Mouse (Mus musculus) hindbrain, embryonic 15.5 days (tissue): ENCODE results near the gene Eno2. TPM values are rescaled to one million over a fixed set of nuclear protein-coding genes. Genes with fewer than 3 reads are reported as not detected.
A peak's percentile ranks its signal among the peaks of the same experiment; 100 is the strongest.

ENCODE experiments used
- ATAC-seq: fragments of 200-750 bp; cut with Nextera tagmentation; 2 replicates; pipeline ENCODE4 v1.8.0; 2017; ENCODE audit warnings: low read depth, moderate number of reproducible peaks, moderate TSS enrichment; ENCODE audit not compliant: low FRiP score
- H3K27ac ChIP-seq: fragments of 300-500 bp; sonication (generic); replicated peaks from 2 replicates; pipeline ENCODE4 v1.5.1; 2015; ENCODE audit warnings: mild to moderate bottlenecking, inconsistent platforms
- H3K27me3 ChIP-seq: fragments of 300-500 bp; sonication (generic); 2 replicates; pipeline ENCODE4 v1.6.1; 2015; ENCODE audit warnings: control low read depth, inconsistent platforms
- H3K36me3 ChIP-seq: fragments of 300-500 bp; sonication (generic); 2 replicates; pipeline ENCODE4 v1.6.1; 2015; ENCODE audit warnings: control low read depth, inconsistent platforms
- H3K4me1 ChIP-seq: fragments of 300-500 bp; sonication (generic); replicated peaks from 2 replicates; pipeline ENCODE4 v1.6.1; 2015; ENCODE audit warnings: control low read depth, inconsistent platforms
- H3K4me2 ChIP-seq: fragments of 300-500 bp; sonication (generic); 2 replicates; pipeline ENCODE4 v1.6.1; 2015; ENCODE audit warnings: moderate library complexity, mild to moderate bottlenecking, inconsistent platforms
- H3K4me3 ChIP-seq: fragments of 300-500 bp; sonication (generic); 2 replicates; pipeline ENCODE4 v1.5.1; 2015; ENCODE audit warnings: mild to moderate bottlenecking, inconsistent platforms
- H3K9ac ChIP-seq: fragments of 300-500 bp; sonication (generic); 2 replicates; pipeline ENCODE4 v1.6.1; 2015; ENCODE audit warnings: inconsistent platforms
- H3K9me3 ChIP-seq: fragments of 300-500 bp; sonication (generic); 2 replicates; pipeline ENCODE4 v1.6.1; 2016; ENCODE audit warnings: control low read depth, inconsistent platforms
- whole genome bisulfite sequencing: fragments of 180-500 bp; shearing (Covaris S2); methylation state at CpG from one replicate; pipeline ENCODE4 v1.1.7; 2015; 5-methylcytosine and 5-hydroxymethylcytosine counted together
- polyA plus RNA-seq: library from polyadenylated mRNA; unstranded; fragments of >200 nt; fragmentation: Nextera tagmentation; extraction: Ambion mirVana; gene quantifications from 2 replicates; pipeline ENCODE4 v1.2.1, GENCODE M21; 2015

The Eno2 gene
- polyA plus RNA-seq, 1 experiment from 2014 or later, result 144 TPM

- Histone ChIP-seq H3K9me3 (no peaks in the 10 kb centered on the region), H3K4me2 (no peak overlapping the region), H3K4me3 (no peak overlapping the region), H3K9ac (no peak overlapping the region), H3K27ac (0 out of 2 replicates have a peak overlapping the region, but pooled peaks have one; percentile 1), H3K36me3 (peaks cover 35% of the 10 kb centered on the region), H3K27me3 (no peaks in the 10 kb centered on the region), H3K4me1 (peaks cover 46% of the 10 kb centered on the region)
- ATAC-seq, result no peak
- 90% methylated on average over 15 of the region's 15 CpGs for WGBS
These were observed 26.5 kb downstream of the Eno2 start for GRCm38 (mm10) chr6:124742839-124743514.

GRCm38 (mm10) chr6:124741842-124742241, 27.6 kb downstream of the Eno2 start:
- WGBS, result 71% methylated on average over 3 of the region's 3 CpGs
- no peaks in the 10 kb centered on the region for H3K9me3 ChIP-seq
- H3K27me3 ChIP-seq, result no peaks in the 10 kb centered on the region
- peaks cover 26% of the 10 kb centered on the region for H3K36me3 ChIP-seq
- H3K4me3 ChIP-seq, result peak overlapping the region; percentile 69
- no peak for ATAC-seq
- peak overlapping the region; percentile 97 for H3K9ac ChIP-seq
- H3K27ac ChIP-seq, result peak overlapping the region; percentile 99
- peak overlapping the region; percentile 87 for H3K4me2 ChIP-seq
- H3K4me1 ChIP-seq, result peaks cover 46% of the 10 kb centered on the region

GRCm38 (mm10) chr6:124740888-124741761, 28.3 kb downstream of the Eno2 start, which contains the start of gene Grcc10:
TSS of gene Grcc10 (minus strand) at chr6:124741374.
- WGBS, result under 1% methylated on average over 41 of the region's 41 CpGs
- ATAC-seq, result peak; percentile 81

GRCm38 (mm10) chr6:124740211-124740887, 29.1 kb downstream of the Eno2 start:
- Histone ChIP-seq H3K9ac (peak overlapping the region; percentile 97), H3K9me3 (no peaks in the 10 kb centered on the region), H3K27me3 (no peaks in the 10 kb centered on the region), H3K4me1 (peaks cover 34% of the 10 kb centered on the region), H3K36me3 (peaks cover 26% of the 10 kb centered on the region), H3K4me2 (peak overlapping the region; percentile 87), H3K4me3 (peak overlapping the region; percentile 69), H3K27ac (peak overlapping the region; percentile 99)
- peak; percentile 11 for ATAC-seq
- under 1% methylated on average over 29 of the region's 29 CpGs for WGBS

More at GRCm38 (mm10) chr6:124740888-124741761, 28.3 kb downstream of the Eno2 start, which contains the start of gene Grcc10:
- peaks cover 26% of the 10 kb centered on the region for H3K36me3 ChIP-seq
- H3K27me3 ChIP-seq, result no peaks in the 10 kb centered on the region
- peak within 1 kb of the TSS; percentile 99 for H3K27ac ChIP-seq
- H3K9me3 ChIP-seq, result no peaks in the 10 kb centered on the region
- H3K4me3 ChIP-seq, result peak within 1 kb of the TSS; percentile 69
- H3K9ac ChIP-seq, result peak within 1 kb of the TSS; percentile 97
- H3K4me2 ChIP-seq, result peak within 1 kb of the TSS; percentile 87
- H3K4me1 ChIP-seq, result peaks cover 39% of the 10 kb centered on the region

GRCm38 (mm10) chr6:124739231-124739796, 30.2 kb downstream of the Eno2 start:
- Histone ChIP-seq H3K4me1 (peaks cover 28% of the 10 kb centered on the region), H3K4me3 (no peak overlapping the region), H3K36me3 (peaks cover 20% of the 10 kb centered on the region), H3K9me3 (no peaks in the 10 kb centered on the region), H3K27ac (peak overlapping the region; percentile 99), H3K27me3 (no peaks in the 10 kb centered on the region), H3K9ac (0 out of 2 replicates have a peak overlapping the region, but pooled peaks have one; percentile 8), H3K4me2 (peak overlapping the region; percentile 87)
- 82% methylated on average over 10 of the region's 10 CpGs for WGBS
- no peak for ATAC-seq

GRCm38 (mm10) chr6:124738511-124739023, 30.9 kb downstream of the Eno2 start, which contains the start of gene Ptpn6:
TSS of gene Ptpn6 (minus strand) at chr6:124738714.
- no peak for ATAC-seq
- Histone ChIP-seq H3K36me3 (peaks cover 13% of the 10 kb centered on the region), H3K4me2 (peak within 1 kb of the TSS; percentile 87), H3K9ac (0 out of 2 replicates have a peak within 1 kb of the TSS, but pooled peaks have one; percentile 8), H3K27me3 (no peaks in the 10 kb centered on the region), H3K4me1 (peaks cover 28% of the 10 kb centered on the region), H3K4me3 (no peak within 1 kb of the TSS), H3K27ac (peak within 1 kb of the TSS; percentile 99), H3K9me3 (no peaks in the 10 kb centered on the region)
- 42% methylated on average over 15 of the region's 15 CpGs for WGBS

- Histone ChIP-seq H3K9me3 (no peaks in the 10 kb centered on the region), H3K4me3 (no peak overlapping the region), H3K4me2 (no peak overlapping the region), H3K27me3 (no peaks in the 10 kb centered on the region), H3K36me3 (no peaks in the 10 kb centered on the region), H3K27ac (no peak overlapping the region), H3K9ac (no peak overlapping the region), H3K4me1 (peaks cover 24% of the 10 kb centered on the region)
- ATAC-seq, result no peak
- 92% methylated on average over 11 of the region's 11 CpGs for WGBS
These were observed 32.4 kb downstream of the Eno2 start for GRCm38 (mm10) chr6:124737040-124737439.

- Histone ChIP-seq H3K9me3 (no peaks in the 10 kb centered on the region), H3K4me1 (peaks cover 10% of the 10 kb centered on the region), H3K36me3 (no peaks in the 10 kb centered on the region), H3K27me3 (no peaks in the 10 kb centered on the region), H3K9ac (no peak overlapping the region), H3K4me2 (no peak overlapping the region), H3K27ac (no peak overlapping the region), H3K4me3 (no peak overlapping the region)
- ATAC-seq, result no peak
- 90% methylated on average over 3 of the region's 3 CpGs for WGBS
These were observed 35.1 kb downstream of the Eno2 start for GRCm38 (mm10) chr6:124734417-124734816.

GRCm38 (mm10) chr6:124732476-124733370, 36.8 kb downstream of the Eno2 start:
- WGBS, result 52% methylated on average over 19 of the region's 19 CpGs
- Histone ChIP-seq H3K4me1 (no peaks in the 10 kb centered on the region), H3K4me2 (no peak overlapping the region), H3K27ac (no peak overlapping the region), H3K9me3 (no peaks in the 10 kb centered on the region), H3K36me3 (no peaks in the 10 kb centered on the region), H3K27me3 (no peaks in the 10 kb centered on the region), H3K4me3 (no peak overlapping the region), H3K9ac (no peak overlapping the region)
- ATAC-seq, result no peak

- ATAC-seq, result no peak
- no peaks in the 10 kb centered on the region for H3K4me1 ChIP-seq
- no peak overlapping the region for H3K4me3 ChIP-seq
- H3K9me3 ChIP-seq, result no peaks in the 10 kb centered on the region
- H3K4me2 ChIP-seq, result no peak overlapping the region
- no peak overlapping the region for H3K27ac ChIP-seq
- H3K36me3 ChIP-seq, result no peaks in the 10 kb centered on the region
- no peak overlapping the region for H3K9ac ChIP-seq
- no peaks in the 10 kb centered on the region for H3K27me3 ChIP-seq
- WGBS, result 89% methylated on average over 7 of the region's 7 CpGs
These were observed 38.4 kb downstream of the Eno2 start for GRCm38 (mm10) chr6:124731038-124731437.
